Mouse (Mus musculus) heart, adult 2 months (tissue): ENCODE results near the gene Nup37. TPM values are rescaled to one million over a fixed set of nuclear protein-coding genes. Genes with fewer than 3 reads are reported as not detected.
A peak's percentile ranks its signal among the peaks of the same experiment; 100 is the strongest.

Experiments used
- DNase-seq, 2 experiments: peaks; one replicate each; pipeline ENCODE4 v3.0.0; 2021
- H3K27ac ChIP-seq: fragments of 200-600 bp; 2 replicates; pipeline ENCODE4 v1.8.1; 2022
- H3K27me3 ChIP-seq: fragments of 200-500 bp; 2 replicates; pipeline ENCODE4 v1.6.1; 2012; ENCODE audit warnings: mild to moderate bottlenecking, low read length, inconsistent platforms, mixed read lengths; ENCODE audit not compliant: control insufficient read depth, insufficient read depth
- H3K36me3 ChIP-seq: fragments of 200-500 bp; 2 replicates; pipeline ENCODE4 v1.6.1; 2012; ENCODE audit warnings: low read length, inconsistent platforms; ENCODE audit not compliant: control insufficient read depth, insufficient read depth
- H3K4me1 ChIP-seq: fragments of 200-500 bp; 2 replicates; pipeline ENCODE4 v1.6.1; 2011; ENCODE audit warnings: low read length; ENCODE audit not compliant: control insufficient read depth, insufficient read depth
- H3K4me3 ChIP-seq: fragments of 200-600 bp; 2 replicates; pipeline ENCODE4 v1.8.1; 2022
- H3K79me2 ChIP-seq: fragments of 200-500 bp; replicated peaks from 2 replicates; pipeline ENCODE4 v1.6.1; 2012; ENCODE audit warnings: mild to moderate bottlenecking, inconsistent platforms, low read length, moderate library complexity, mixed read lengths; ENCODE audit not compliant: control insufficient read depth, insufficient read depth
- H3K9ac ChIP-seq: fragments of 200-500 bp; 2 replicates; pipeline ENCODE4 v1.6.1; 2012; ENCODE audit warnings: low read depth, mild to moderate bottlenecking, control low read depth, inconsistent platforms, low read length, mixed read lengths
- CTCF ChIP-seq: fragments of 200-600 bp; IDR thresholded peaks from 2 replicates; pipeline ENCODE4 v1.8.1; 2022; ENCODE audit warnings: antibody characterized with exemption, mild to moderate bottlenecking, moderate library complexity
- EP300 ChIP-seq: fragments of 200-500 bp; IDR thresholded peaks from 2 replicates; pipeline ENCODE4 v1.6.1; 2011; ENCODE audit warnings: low read depth, low read length, control low read depth; ENCODE audit not compliant: insufficient read depth
- POLR2A ChIP-seq: fragments of 200-500 bp; IDR thresholded peaks from 2 replicates; pipeline ENCODE4 v1.6.1; 2011; ENCODE audit warnings: mild to moderate bottlenecking, low read depth, low read length, control low read depth; ENCODE audit not compliant: insufficient read depth
- WGBS: fragments of 180-500 bp; shearing (Covaris S2); methylation state at CpG from one replicate; pipeline ENCODE4 v1.1.7; 2018; 5-methylcytosine and 5-hydroxymethylcytosine counted together
- intact Hi-C: fragments of 180-260 bp; cut with DNase I; formaldehyde crosslinking; loops from one replicate; pipeline ENCODE4 v1.15.1; 2025
- polyA plus RNA-seq: library from polyadenylated mRNA; depleted of rRNA; stranded (reverse); fragments of >200 nt; gene quantifications from 2 replicates; pipeline ENCODE4 v1.2.3, GENCODE M21; 2012
- total RNA-seq, 2 experiments: library from RNA; stranded (reverse); gene quantifications; 2 replicates each; pipeline ENCODE4 v1.2.3; 2021

Nup37 gene
- total and polyA plus RNA-seq, 3 experiments: 4.5 to 10.3 (median 6.6) TPM

DNA sequence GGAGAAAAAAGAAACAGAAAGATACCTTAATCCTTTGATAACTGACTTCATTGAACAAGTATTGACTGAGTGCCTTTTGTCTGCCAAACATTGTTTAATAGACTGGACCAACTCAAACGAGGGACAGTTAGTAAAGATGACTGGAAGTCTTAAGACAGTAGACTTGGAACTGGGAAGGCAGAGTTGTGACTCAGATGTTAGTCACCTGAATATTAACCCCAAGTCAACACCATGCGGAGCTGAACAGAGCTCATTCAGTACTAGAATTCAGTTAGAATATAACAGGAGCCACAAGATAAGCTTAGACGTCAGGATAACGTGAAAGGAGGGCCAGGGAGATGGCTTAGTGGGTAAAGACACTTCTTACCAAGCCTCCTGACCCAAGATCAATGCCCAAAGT is 3.6 kb downstream of the Nup37 start:
- H3K4me3 ChIP-seq: no peak overlapping the region
- no peak for TF ChIP-seq EP300
- TF ChIP-seq POLR2A: no peak
- TF ChIP-seq CTCF: no peak
- H3K79me2 ChIP-seq: no peaks in the 10 kb centered on the region
- no peak overlapping the region for H3K27ac ChIP-seq
- H3K4me1 ChIP-seq: no peaks in the 10 kb centered on the region
- 91% methylated on average over 4 of the region's 4 CpGs for WGBS
- H3K27me3 ChIP-seq: no peaks in the 10 kb centered on the region
- intact Hi-C loops: no loop called here
- H3K9ac ChIP-seq: no peak overlapping the region
- H3K36me3 ChIP-seq: no peaks in the 10 kb centered on the region
- no peak for DNase-seq

DNA sequence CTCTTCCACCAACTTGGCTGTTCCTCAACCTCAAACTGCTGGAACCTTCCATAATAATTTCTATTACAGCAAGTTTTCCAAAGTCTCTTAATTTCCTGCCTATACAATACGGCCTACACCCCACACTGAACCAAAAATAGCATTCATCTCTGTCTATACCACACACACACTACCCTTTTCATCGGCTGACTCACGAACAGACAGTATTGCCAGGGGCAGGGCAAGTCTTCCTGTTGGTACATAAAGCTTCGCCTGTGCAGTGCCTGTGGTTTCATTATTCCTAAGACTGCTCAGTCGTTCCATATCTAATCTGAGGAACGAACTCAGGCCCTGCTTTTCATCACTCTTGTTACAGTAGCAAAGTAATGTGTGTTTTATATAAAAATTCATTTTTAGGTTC is 4.9 kb downstream of the Nup37 start:
- WGBS: 76% methylated on average over 6 of the region's 6 CpGs
- TF ChIP-seq CTCF (no peak), EP300 (no peak), POLR2A (no peak)
- Histone ChIP-seq H3K27ac (no peak overlapping the region), H3K27me3 (no peaks in the 10 kb centered on the region), H3K4me1 (no peaks in the 10 kb centered on the region), H3K36me3 (no peaks in the 10 kb centered on the region), H3K4me3 (no peak overlapping the region), H3K9ac (no peak overlapping the region), H3K79me2 (no peaks in the 10 kb centered on the region)
- no peak for DNase-seq
- intact Hi-C loops: no loop called here

DNA sequence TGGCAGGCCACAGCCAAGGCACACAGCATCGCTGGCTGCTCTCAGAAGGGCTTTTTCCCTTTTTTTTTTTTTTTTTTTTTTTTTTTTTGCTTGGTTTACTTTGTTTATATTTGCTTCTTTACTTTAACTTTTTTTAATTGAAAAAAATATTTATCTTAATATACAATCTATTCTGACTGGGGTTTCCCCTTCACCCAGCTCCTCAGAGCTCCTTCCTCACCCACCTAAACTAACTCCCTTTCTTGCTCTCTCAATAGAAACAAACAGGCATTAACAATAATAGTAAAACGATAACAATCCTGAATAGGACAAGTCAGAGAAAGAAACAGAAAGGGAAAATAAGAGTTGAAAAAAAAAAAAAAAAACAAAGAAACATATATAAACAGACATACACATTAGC is 15.3 kb downstream of the Nup37 start:
- Histone ChIP-seq H3K79me2 (no peaks in the 10 kb centered on the region), H3K27ac (no peak overlapping the region), H3K9ac (no peak overlapping the region), H3K36me3 (no peaks in the 10 kb centered on the region), H3K4me3 (no peak overlapping the region), H3K4me1 (no peaks in the 10 kb centered on the region), H3K27me3 (no peaks in the 10 kb centered on the region)
- TF ChIP-seq POLR2A (no peak), EP300 (no peak), CTCF (no peak)
- intact Hi-C loops: loop anchor here (10.0 kb wide), 1 partner anchor 143 kb away; no protein-coding TSS in a partner anchor
- 88% methylated on average over 2 of the region's 2 CpGs for WGBS
- DNase-seq: no peak

DNA sequence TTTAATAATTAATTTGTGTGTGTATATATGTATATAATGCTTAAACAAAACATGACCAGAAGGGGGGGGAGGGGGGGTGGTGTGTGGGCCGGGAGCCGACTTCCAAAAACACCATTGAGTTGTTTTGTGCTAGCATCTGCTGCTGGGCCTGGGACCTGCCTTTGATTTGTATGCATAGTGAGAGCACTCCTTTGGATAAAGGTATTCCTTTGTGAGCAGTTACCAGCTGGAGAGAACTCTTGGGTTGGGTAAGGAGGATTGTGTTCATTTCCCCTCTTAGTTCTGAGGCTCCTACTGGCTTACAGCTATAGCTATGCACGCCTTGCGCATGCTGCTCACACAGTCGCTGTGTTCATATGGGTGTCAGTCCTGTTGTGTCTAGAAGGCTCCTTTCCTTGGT is 15.9 kb downstream of the Nup37 start:
- 96% methylated on average over 5 of the region's 5 CpGs for WGBS
- intact Hi-C loops: loop anchor here (10.0 kb wide), 1 partner anchor 142 kb away; no protein-coding TSS in a partner anchor

DNA sequence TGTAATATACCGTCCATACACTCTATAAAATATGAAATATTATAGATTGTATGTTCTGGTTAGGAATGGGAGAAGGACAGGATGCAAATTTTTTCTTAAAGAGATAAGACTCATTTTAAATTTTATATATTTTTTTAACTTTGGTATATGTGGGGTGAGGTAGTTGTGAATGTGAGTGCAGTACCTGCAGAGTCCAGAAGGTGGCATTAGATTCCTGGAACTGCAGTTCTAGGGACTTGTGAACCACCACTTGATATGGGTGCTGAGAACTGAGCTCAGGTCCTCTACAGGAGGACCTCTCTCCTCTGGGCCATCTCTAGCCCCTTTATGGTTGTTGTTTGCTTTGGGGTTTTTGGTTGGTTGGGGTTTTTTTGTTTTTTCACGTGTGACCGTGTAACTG is 19.4 kb downstream of the Nup37 start:
- 92% methylated on average over 3 of the region's 3 CpGs for WGBS
- Histone ChIP-seq H3K79me2 (no peaks in the 10 kb centered on the region), H3K4me1 (no peaks in the 10 kb centered on the region), H3K4me3 (no peak overlapping the region), H3K36me3 (no peaks in the 10 kb centered on the region), H3K27ac (no peak overlapping the region), H3K9ac (no peak overlapping the region), H3K27me3 (no peaks in the 10 kb centered on the region)
- no peak for DNase-seq
- no peak for TF ChIP-seq EP300
- TF ChIP-seq CTCF: peak; percentile 62
- no peak for TF ChIP-seq POLR2A
- intact Hi-C loops: loop anchor here (10.0 kb wide), 1 partner anchor 139 kb away; no protein-coding TSS in a partner anchor

More for the DNA sequence above, 15.9 kb downstream of the Nup37 start:
- H3K79me2 ChIP-seq: no peaks in the 10 kb centered on the region
- no peak for TF ChIP-seq EP300
- no peak for TF ChIP-seq CTCF
- no peak for TF ChIP-seq POLR2A
- no peak overlapping the region for H3K4me3 ChIP-seq
- no peak for DNase-seq
- no peak overlapping the region for H3K9ac ChIP-seq
- no peaks in the 10 kb centered on the region for H3K27me3 ChIP-seq
- H3K4me1 ChIP-seq: no peaks in the 10 kb centered on the region
- H3K36me3 ChIP-seq: no peaks in the 10 kb centered on the region
- H3K27ac ChIP-seq: no peak overlapping the region

DNA sequence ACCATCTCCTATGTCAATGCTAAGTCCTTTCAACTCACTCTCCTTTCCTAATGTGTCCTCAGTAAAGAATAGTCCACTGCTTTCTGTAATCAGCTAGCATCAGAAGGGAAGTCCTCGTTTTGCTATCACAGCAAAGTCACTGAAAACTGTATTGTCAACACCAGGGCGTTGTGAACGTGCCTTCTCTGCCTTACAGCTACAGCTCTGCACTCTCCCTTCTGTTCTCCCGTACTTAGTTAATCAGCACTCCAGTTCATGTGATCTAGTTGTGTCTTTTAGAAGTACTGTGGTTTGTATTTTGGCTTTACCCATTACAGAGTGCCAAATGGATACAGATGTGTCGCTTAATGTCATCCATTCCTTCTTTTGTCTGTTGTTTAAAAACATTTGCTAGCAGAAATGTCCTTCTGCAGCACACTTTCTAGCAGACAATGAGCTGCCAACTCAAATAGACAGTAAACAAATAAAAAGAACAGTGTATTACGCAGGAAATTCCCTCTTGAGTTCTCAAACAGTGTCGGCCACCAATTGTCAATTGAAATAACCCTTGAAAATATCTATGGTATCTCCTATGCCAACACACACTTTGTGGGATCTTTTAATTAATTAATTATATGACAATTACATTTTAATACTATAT is 20.8 kb downstream of the Nup37 start:
- Histone ChIP-seq H3K36me3 (no peaks in the 10 kb centered on the region), H3K4me3 (no peak overlapping the region), H3K27me3 (no peaks in the 10 kb centered on the region), H3K9ac (no peak overlapping the region), H3K79me2 (no peaks in the 10 kb centered on the region), H3K27ac (no peak overlapping the region), H3K4me1 (no peaks in the 10 kb centered on the region)
- DNase-seq: no peak
- intact Hi-C loops: loop anchor here (10.0 kb wide), 1 partner anchor 137 kb away; no protein-coding TSS in a partner anchor
- WGBS: 65% methylated on average over 7 of the region's 7 CpGs
- TF ChIP-seq EP300 (no peak), POLR2A (no peak), CTCF (no peak)
